Mouse (Mus musculus) hindbrain, embryonic 16.5 days (tissue): ENCODE measurements at regions not wholly inside any gene's neighbourhood (a gene's known extent, or its start where the extent isn't known, plus 50 kb on each side); places are given as distances from the start of the nearest gene placed in this dataset.

Experiments used
- ATAC-seq: fragments of 200-750 bp; cut with Nextera tagmentation; 2 replicates; pipeline ENCODE4 v1.8.0; 2017; ENCODE audit warnings: moderate TSS enrichment, moderate library complexity
- H3K27ac ChIP-seq: fragments of 300-500 bp; sonication (generic); 2 replicates; pipeline ENCODE4 v1.5.1; 2014; ENCODE audit warnings: low read depth, mild to moderate bottlenecking, control low read depth, low read length, moderate library complexity
- H3K27me3 ChIP-seq: fragments of 300-500 bp; sonication (generic); replicated peaks from 2 replicates; pipeline ENCODE4 v1.6.1; 2014; ENCODE audit warnings: low read length; ENCODE audit not compliant: control insufficient read depth, insufficient read depth
- H3K36me3 ChIP-seq: fragments of 300-500 bp; sonication (generic); 2 replicates; pipeline ENCODE4 v1.6.1; 2014; ENCODE audit warnings: mild to moderate bottlenecking, low read length, moderate library complexity, mixed read lengths; ENCODE audit not compliant: control insufficient read depth, insufficient read depth
- H3K4me1 ChIP-seq: fragments of 300-500 bp; sonication (generic); 2 replicates; pipeline ENCODE4 v1.6.1; 2014; ENCODE audit warnings: low read depth, low read length; ENCODE audit not compliant: control insufficient read depth, insufficient read depth
- H3K4me2 ChIP-seq: fragments of 300-500 bp; sonication (generic); 2 replicates; pipeline ENCODE4 v1.6.1; 2014; ENCODE audit warnings: mild to moderate bottlenecking, low read length, control low read depth, moderate library complexity
- H3K4me3 ChIP-seq: fragments of 300-500 bp; sonication (generic); 2 replicates; pipeline ENCODE4 v1.5.1; 2014; ENCODE audit warnings: mild to moderate bottlenecking, low read length, control low read depth, moderate library complexity
- H3K9ac ChIP-seq: fragments of 300-500 bp; sonication (generic); 2 replicates; pipeline ENCODE4 v1.6.1; 2014; ENCODE audit warnings: low read depth, mild to moderate bottlenecking, control low read depth, low read length, moderate library complexity
- H3K9me3 ChIP-seq: fragments of 300-500 bp; sonication (generic); 2 replicates; pipeline ENCODE4 v1.6.1; 2014; ENCODE audit warnings: mild to moderate bottlenecking, low read length, moderate library complexity; ENCODE audit not compliant: control insufficient read depth
- WGBS: fragments of 180-500 bp; shearing (Covaris S2); extraction: QIAGEN DNeasy Blood & Tissue Kit; methylation state at CpG from one replicate; pipeline ENCODE4 v1.1.7; 2014; 5-methylcytosine and 5-hydroxymethylcytosine counted together

DNA sequence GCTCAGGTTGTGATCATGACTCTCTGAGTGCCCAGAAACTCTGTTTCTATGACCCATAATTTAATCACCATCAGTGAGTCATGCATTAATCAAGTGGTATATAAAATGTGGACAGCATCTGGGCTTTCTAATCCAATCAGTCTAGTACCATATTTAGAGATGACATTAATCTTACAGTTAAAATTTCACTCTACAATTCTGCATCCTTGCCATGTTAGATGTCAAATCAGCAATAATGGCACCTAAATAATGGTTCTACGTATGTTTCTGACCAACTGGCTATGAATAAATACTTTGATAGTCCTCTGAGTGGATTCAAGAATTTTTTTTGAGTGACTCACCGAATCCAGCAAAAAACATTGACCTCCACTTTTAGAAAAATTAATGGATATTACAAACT lies 383.0 kb upstream of the Gm12666 start:
- 80% methylated on average over 2 of the region's 2 CpGs for WGBS
- Histone ChIP-seq H3K4me3 (no peak overlapping the region), H3K9ac (no peak overlapping the region), H3K27me3 (no peaks in the 10 kb centered on the region), H3K4me2 (no peak overlapping the region), H3K4me1 (no peaks in the 10 kb centered on the region), H3K27ac (no peak overlapping the region), H3K36me3 (no peaks in the 10 kb centered on the region), H3K9me3 (no peaks in the 10 kb centered on the region)
- no peak for ATAC-seq

DNA sequence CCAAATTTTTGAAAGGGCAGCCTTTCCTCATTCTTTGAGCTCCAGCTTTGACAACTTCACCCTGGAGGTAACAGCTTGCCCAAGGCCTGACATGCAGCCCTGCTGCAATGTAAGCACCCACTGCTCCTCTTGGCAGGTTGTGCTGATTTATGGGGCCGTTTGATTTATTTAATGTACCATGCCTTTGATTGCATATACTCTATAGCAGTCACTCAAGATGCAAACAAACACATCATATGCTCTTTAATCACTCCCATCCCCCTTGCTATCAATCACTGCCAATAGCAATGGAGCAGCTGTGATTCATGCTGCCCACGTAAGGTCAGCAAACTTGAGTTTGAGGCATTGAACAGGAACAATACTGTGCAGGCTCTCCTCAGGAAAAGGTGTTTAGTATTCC lies 373.8 kb upstream of the Gm12666 start:
- ATAC-seq = peak; percentile 34; the same call in 1 of the 2 replicates
- Histone ChIP-seq H3K9ac (no peak overlapping the region), H3K27ac (no peak overlapping the region), H3K4me2 (no peak overlapping the region), H3K36me3 (no peaks in the 10 kb centered on the region), H3K4me3 (no peak overlapping the region), H3K27me3 (no peaks in the 10 kb centered on the region), H3K9me3 (no peaks in the 10 kb centered on the region), H3K4me1 (no peaks in the 10 kb centered on the region)
- WGBS = 37% methylated on average over 2 of the region's 2 CpGs

DNA sequence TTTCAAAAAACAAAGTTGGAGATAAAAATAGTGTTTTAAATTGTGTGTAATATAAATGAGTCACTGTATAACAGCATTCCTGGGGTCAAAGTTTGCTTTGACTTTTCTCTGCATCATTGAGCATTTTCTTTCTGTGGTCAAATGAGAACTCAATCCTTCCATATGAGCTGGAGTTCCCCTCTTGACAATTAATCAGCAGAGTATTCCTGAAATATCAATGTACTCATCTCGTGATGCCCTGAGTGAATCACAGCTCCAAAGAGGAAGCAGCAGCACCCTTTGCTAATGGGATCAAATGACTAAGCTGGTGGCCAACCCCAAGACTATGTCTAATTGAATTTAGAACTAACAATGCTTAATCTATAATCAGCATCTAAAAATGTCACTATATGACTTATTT lies 363.6 kb upstream of the Gm12666 start:
- WGBS = 71% methylated on average over 1 of the region's 1 CpGs
- Histone ChIP-seq H3K9ac (no peak overlapping the region), H3K27me3 (no peaks in the 10 kb centered on the region), H3K4me3 (no peak overlapping the region), H3K4me2 (no peak overlapping the region), H3K36me3 (no peaks in the 10 kb centered on the region), H3K27ac (no peak overlapping the region), H3K4me1 (no peaks in the 10 kb centered on the region), H3K9me3 (no peaks in the 10 kb centered on the region)
- no peak for ATAC-seq

DNA sequence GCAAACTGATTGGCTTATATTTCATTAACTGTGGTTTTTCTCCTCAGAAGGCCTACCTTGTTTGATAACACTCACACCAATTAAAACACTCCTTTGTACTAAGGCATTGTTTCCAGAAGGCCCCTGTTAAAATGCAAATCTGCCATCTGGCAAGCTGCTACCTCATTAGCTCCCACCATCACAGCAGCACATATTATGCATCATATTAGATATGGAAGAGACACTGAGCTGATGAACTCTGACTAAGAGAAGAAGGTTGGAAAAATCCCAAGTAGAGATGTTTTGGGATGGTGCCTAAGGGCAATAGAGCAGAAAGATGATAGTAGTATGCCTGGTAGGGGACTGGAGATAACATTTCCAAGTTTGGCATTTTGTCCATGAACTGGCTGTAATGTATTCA lies 350.5 kb upstream of the Gm12666 start:
- H3K27ac ChIP-seq = no peak overlapping the region
- peak; percentile 97 for ATAC-seq

DNA sequence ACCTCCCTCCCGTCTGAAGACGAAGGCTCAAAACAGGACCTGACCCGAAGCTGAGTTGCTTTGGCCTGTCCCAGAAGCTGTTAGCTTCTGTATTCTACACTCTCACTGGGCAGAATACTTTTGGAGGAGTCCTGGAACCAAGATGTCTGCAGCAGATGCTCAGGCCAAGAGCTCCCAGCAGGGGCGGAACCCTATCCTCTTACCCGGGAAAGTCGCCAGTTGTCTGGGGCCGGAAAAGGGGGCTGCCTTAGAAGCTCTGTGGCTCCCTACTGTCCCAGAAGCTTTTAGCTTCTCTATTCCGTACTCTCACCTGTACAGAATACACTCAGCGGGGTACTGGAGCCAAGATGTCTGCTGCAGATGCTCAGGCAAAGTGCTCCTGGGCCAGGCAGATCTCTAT lies 346.7 kb upstream of the Gm12666 start:
- no peaks in the 10 kb centered on the region for H3K4me1 ChIP-seq
- H3K9ac ChIP-seq = no peak overlapping the region
- no peaks in the 10 kb centered on the region for H3K36me3 ChIP-seq
- H3K4me3 ChIP-seq = no peak overlapping the region
- WGBS = 89% methylated on average over 9 of the region's 9 CpGs
- no peaks in the 10 kb centered on the region for H3K27me3 ChIP-seq
- no peak overlapping the region for H3K27ac ChIP-seq
- H3K4me2 ChIP-seq = no peak overlapping the region
- no peaks in the 10 kb centered on the region for H3K9me3 ChIP-seq
- ATAC-seq = no peak

More for the DNA sequence above, 350.5 kb upstream of the Gm12666 start:
- Histone ChIP-seq H3K9ac (no peak overlapping the region), H3K36me3 (no peaks in the 10 kb centered on the region), H3K4me2 (no peak overlapping the region), H3K4me1 (no peaks in the 10 kb centered on the region), H3K27me3 (no peaks in the 10 kb centered on the region), H3K4me3 (no peak overlapping the region), H3K9me3 (no peaks in the 10 kb centered on the region)

DNA sequence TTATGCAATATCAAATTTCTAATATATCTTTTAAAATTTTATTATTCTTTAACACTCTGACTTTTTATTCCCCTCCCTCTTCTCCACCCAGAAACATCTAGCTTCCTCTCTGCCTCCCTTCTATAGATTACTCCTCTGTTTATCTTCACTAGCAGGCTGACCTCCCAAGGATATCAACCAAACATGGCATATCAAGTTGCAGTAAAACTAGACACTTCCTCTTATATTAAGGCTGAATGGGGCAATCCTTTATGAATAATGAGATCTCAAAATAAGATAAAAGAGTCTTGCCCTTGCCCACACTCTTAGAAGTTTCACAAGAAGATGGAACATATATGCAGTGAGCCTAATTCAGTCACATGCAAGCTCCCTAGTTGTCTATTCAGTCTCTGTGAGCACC lies 310.5 kb upstream of the Gm12666 start:
- no peaks in the 10 kb centered on the region for H3K36me3 ChIP-seq
- H3K27ac ChIP-seq = no peak overlapping the region
- no peaks in the 10 kb centered on the region for H3K4me1 ChIP-seq
- ATAC-seq = no peak
- no peak overlapping the region for H3K4me2 ChIP-seq
- no peaks in the 10 kb centered on the region for H3K9me3 ChIP-seq
- H3K27me3 ChIP-seq = no peaks in the 10 kb centered on the region
- no peak overlapping the region for H3K4me3 ChIP-seq
- H3K9ac ChIP-seq = no peak overlapping the region

DNA sequence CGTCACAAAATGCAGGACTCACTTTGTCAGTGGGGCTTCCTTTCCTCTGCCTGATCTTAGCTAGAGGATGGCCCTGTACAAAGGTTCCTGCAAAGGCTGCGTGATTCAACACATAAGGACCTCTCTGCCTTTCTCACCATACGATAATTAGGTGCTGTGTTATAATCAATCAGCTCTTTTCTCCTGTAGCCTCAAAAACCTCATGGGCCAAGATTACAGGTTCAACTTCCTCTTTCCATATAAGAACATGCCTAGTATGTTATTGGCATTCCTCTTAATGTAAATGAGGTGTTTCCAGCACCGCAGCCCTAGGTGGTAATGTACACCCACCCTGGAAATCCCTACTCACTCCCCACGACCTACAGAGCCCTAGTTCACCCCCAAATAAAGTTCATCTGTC lies 308.6 kb upstream of the Gm12666 start:
- WGBS = 73% methylated on average over 5 of the region's 5 CpGs
- Histone ChIP-seq H3K27ac (no peak overlapping the region), H3K4me2 (no peak overlapping the region), H3K4me1 (no peaks in the 10 kb centered on the region), H3K27me3 (no peaks in the 10 kb centered on the region), H3K4me3 (no peak overlapping the region), H3K9me3 (no peaks in the 10 kb centered on the region), H3K9ac (no peak overlapping the region), H3K36me3 (no peaks in the 10 kb centered on the region)
- no peak for ATAC-seq

DNA sequence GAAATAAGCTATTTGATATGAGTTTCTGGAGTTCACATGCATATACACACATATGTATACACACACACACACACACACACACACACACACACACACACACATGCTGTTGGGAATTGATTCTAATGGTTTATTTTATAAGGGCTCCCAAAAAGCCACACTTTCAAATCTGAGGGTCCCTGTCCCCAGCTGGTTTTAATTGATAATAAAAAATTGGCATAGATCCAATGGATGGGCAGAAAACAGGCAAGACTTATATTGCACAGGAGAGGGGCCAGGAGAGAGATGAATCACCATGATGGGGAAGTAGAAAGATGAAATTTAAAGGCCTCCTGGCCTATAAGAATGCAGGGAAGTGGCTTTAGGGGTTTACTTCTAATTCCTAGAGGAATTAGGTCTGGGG lies 295.1 kb upstream of the Gm12666 start:
- no peaks in the 10 kb centered on the region for H3K27me3 ChIP-seq
- H3K36me3 ChIP-seq = no peaks in the 10 kb centered on the region
- no peak for ATAC-seq
- no peak overlapping the region for H3K4me2 ChIP-seq
- H3K4me1 ChIP-seq = no peaks in the 10 kb centered on the region
- H3K4me3 ChIP-seq = no peak overlapping the region
- no peak overlapping the region for H3K27ac ChIP-seq
- H3K9me3 ChIP-seq = no peaks in the 10 kb centered on the region
- H3K9ac ChIP-seq = no peak overlapping the region

DNA sequence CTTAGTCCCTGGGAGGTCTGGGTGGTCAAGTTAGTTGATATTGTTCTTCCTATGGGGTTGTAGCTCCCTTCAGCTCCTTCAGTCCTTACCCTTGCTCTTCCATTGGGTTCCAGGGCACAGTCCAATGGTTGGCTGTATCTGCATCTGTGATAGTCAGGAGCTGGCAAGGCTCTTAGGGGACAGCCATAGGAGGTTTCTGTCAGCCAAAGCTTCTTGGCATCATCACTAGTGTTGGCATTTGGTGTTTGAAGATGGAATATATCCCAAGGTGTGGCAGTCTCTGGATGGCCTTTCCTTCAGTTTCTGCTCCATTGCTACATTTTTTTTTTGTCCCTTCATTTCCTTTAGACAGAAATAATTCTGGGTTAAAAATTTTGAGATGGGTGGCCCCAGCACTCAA lies 266.6 kb upstream of the Gm12666 start:
- no peaks in the 10 kb centered on the region for H3K27me3 ChIP-seq
- H3K36me3 ChIP-seq = no peaks in the 10 kb centered on the region
- H3K4me1 ChIP-seq = no peaks in the 10 kb centered on the region
- H3K9ac ChIP-seq = no peak overlapping the region
- no peaks in the 10 kb centered on the region for H3K9me3 ChIP-seq
- H3K27ac ChIP-seq = no peak overlapping the region
- H3K4me3 ChIP-seq = no peak overlapping the region
- no peak overlapping the region for H3K4me2 ChIP-seq
- no peak for ATAC-seq
